Mouse (Mus musculus) liver, embryonic 16.5 days (tissue): ENCODE results near the gene Fancc. TPM values are rescaled to one million over a fixed set of nuclear protein-coding genes. Genes with fewer than 3 reads are reported as not detected.
"Not testable (repeated sequence)": the region's sequence is repeated elsewhere in the genome, so short reads cannot be mapped to it uniquely, and the experiment has no call there.

Experiments
- ATAC-seq: fragments of 200-750 bp; cut with Nextera tagmentation; 2 replicates; pipeline ENCODE4 v1.8.0; 2017; ENCODE audit warnings: low read depth, mild to moderate bottlenecking, moderate number of reproducible peaks, moderate library complexity
- H3K27ac ChIP-seq: fragments of 300-500 bp; sonication (generic); 2 replicates; pipeline ENCODE4 v1.5.1; 2014; ENCODE audit warnings: mild to moderate bottlenecking, low read length
- H3K27me3 ChIP-seq: fragments of 300-500 bp; sonication (generic); 2 replicates; pipeline ENCODE4 v1.6.1; 2014; ENCODE audit warnings: low read depth, low read length, mixed read lengths; ENCODE audit not compliant: control insufficient read depth, insufficient read depth
- H3K36me3 ChIP-seq: fragments of 300-500 bp; sonication (generic); 2 replicates; pipeline ENCODE4 v1.6.1; 2014; ENCODE audit warnings: mild to moderate bottlenecking; ENCODE audit not compliant: control insufficient read depth, insufficient read depth
- H3K4me1 ChIP-seq: fragments of 300-500 bp; sonication (generic); 2 replicates; pipeline ENCODE4 v1.6.1; 2014; ENCODE audit warnings: low read depth, low read length, mixed read lengths; ENCODE audit not compliant: control insufficient read depth
- H3K4me2 ChIP-seq: fragments of 300-500 bp; sonication (generic); 2 replicates; pipeline ENCODE4 v1.6.1; 2014; ENCODE audit warnings: low read depth, low read length, mixed read lengths
- H3K4me3 ChIP-seq: fragments of 300-500 bp; sonication (generic); 2 replicates; pipeline ENCODE4 v1.5.1; 2014; ENCODE audit warnings: low read depth, mild to moderate bottlenecking, low read length
- H3K9ac ChIP-seq: fragments of 300-500 bp; sonication (generic); 2 replicates; pipeline ENCODE4 v1.6.1; 2014; ENCODE audit warnings: low read depth, low read length
- H3K9me3 ChIP-seq: fragments of 300-500 bp; sonication (generic); replicated peaks from 2 replicates; pipeline ENCODE4 v1.6.1; 2016; ENCODE audit warnings: low read length; ENCODE audit not compliant: control insufficient read depth
- WGBS: fragments of 180-500 bp; shearing (Covaris S2); extraction: QIAGEN DNeasy Blood & Tissue Kit; methylation state at CpG from one replicate; pipeline ENCODE4 v1.1.7; 2014; ENCODE audit not compliant: insufficient replicate concordance; 5-methylcytosine and 5-hydroxymethylcytosine counted together
- polyA plus RNA-seq: library from polyadenylated mRNA; unstranded; fragments of >200 nt; fragmentation: Nextera tagmentation; extraction: Ambion mirVana; gene quantifications from 2 replicates; pipeline ENCODE4 v1.2.1, GENCODE M21; 2015

Gene Fancc
- polyA plus RNA-seq, 1 experiment from 2014 or later: 8.2 TPM

GRCm38 (mm10) chr13:63356558-63356957 lies 140.5 kb downstream of the Fancc start:
- Histone ChIP-seq H3K36me3 (no peaks in the 10 kb centered on the region), H3K27ac (no peak overlapping the region), H3K27me3 (no peaks in the 10 kb centered on the region), H3K9ac (no peak overlapping the region), H3K4me1 (no peaks in the 10 kb centered on the region), H3K4me2 (no peak overlapping the region), H3K4me3 (no peak overlapping the region), H3K9me3 (no peaks in the 10 kb centered on the region)
- WGBS: 22% methylated on average over 3 of the region's 3 CpGs
- no peak for ATAC-seq

GRCm38 (mm10) chr13:63356101-63356500 lies 141.0 kb downstream of the Fancc start:
- no peak overlapping the region for H3K27ac ChIP-seq
- H3K27me3 ChIP-seq: no peaks in the 10 kb centered on the region
- H3K9ac ChIP-seq: no peak overlapping the region
- no peaks in the 10 kb centered on the region for H3K36me3 ChIP-seq
- no peak overlapping the region for H3K4me2 ChIP-seq
- no peak overlapping the region for H3K4me3 ChIP-seq
- H3K9me3 ChIP-seq: no peaks in the 10 kb centered on the region
- no peaks in the 10 kb centered on the region for H3K4me1 ChIP-seq
- no peak for ATAC-seq
- WGBS: 88% methylated on average over 4 of the region's 4 CpGs

- H3K27ac ChIP-seq, H3K4me1 ChIP-seq, H3K4me3 ChIP-seq, ATAC-seq, H3K27me3 ChIP-seq, H3K36me3 ChIP-seq, H3K9ac ChIP-seq, H3K4me2 ChIP-seq, H3K9me3 ChIP-seq: not testable (repeated sequence)
- 66% methylated on average over 4 of the region's 4 CpGs for WGBS
Observed at GRCm38 (mm10) chr13:63353312-63353711, 143.8 kb downstream of the Fancc start.

GRCm38 (mm10) chr13:63350076-63350475 lies 147.0 kb downstream of the Fancc start:
- Histone ChIP-seq H3K4me2 (no peak overlapping the region), H3K9me3 (no peaks in the 10 kb centered on the region), H3K27ac (no peak overlapping the region), H3K4me3 (no peak overlapping the region), H3K27me3 (no peaks in the 10 kb centered on the region), H3K4me1 (no peaks in the 10 kb centered on the region), H3K9ac (no peak overlapping the region), H3K36me3 (no peaks in the 10 kb centered on the region)
- ATAC-seq: no peak
- WGBS: 77% methylated on average over 4 of the region's 4 CpGs

- Histone ChIP-seq H3K36me3 (no peaks in the 10 kb centered on the region), H3K4me2 (no peak overlapping the region), H3K9me3 (no peaks in the 10 kb centered on the region), H3K4me3 (no peak overlapping the region), H3K4me1 (no peaks in the 10 kb centered on the region), H3K9ac (no peak overlapping the region), H3K27me3 (no peaks in the 10 kb centered on the region), H3K27ac (no peak overlapping the region)
- ATAC-seq: no peak
- WGBS: 53% methylated on average over 2 of the region's 2 CpGs
Observed at GRCm38 (mm10) chr13:63347639-63348038, 149.4 kb downstream of the Fancc start.

GRCm38 (mm10) chr13:63345476-63346225 lies 151.4 kb downstream of the Fancc start:
- Histone ChIP-seq H3K9me3 (no peaks in the 10 kb centered on the region), H3K4me3 (no peak overlapping the region), H3K27me3 (no peaks in the 10 kb centered on the region), H3K4me1 (no peaks in the 10 kb centered on the region), H3K4me2 (no peak overlapping the region), H3K36me3 (no peaks in the 10 kb centered on the region), H3K27ac (no peak overlapping the region), H3K9ac (no peak overlapping the region)
- ATAC-seq: peak; percentile 39; the same call in 1 of the 2 replicates
- 64% methylated on average over 5 of the region's 5 CpGs for WGBS

- no peaks in the 10 kb centered on the region for H3K9me3 ChIP-seq
- no peak for ATAC-seq
- H3K27me3 ChIP-seq: no peaks in the 10 kb centered on the region
- H3K4me1 ChIP-seq: no peaks in the 10 kb centered on the region
- no peak overlapping the region for H3K9ac ChIP-seq
- H3K36me3 ChIP-seq: no peaks in the 10 kb centered on the region
- H3K4me3 ChIP-seq: no peak overlapping the region
- 91% methylated on average over 3 of the region's 3 CpGs for WGBS
- no peak overlapping the region for H3K4me2 ChIP-seq
- no peak overlapping the region for H3K27ac ChIP-seq
Observed at GRCm38 (mm10) chr13:63344481-63344880, 152.6 kb downstream of the Fancc start.

GRCm38 (mm10) chr13:63342781-63343180 lies 154.3 kb downstream of the Fancc start:
- H3K27ac ChIP-seq: no peak overlapping the region
- no peaks in the 10 kb centered on the region for H3K36me3 ChIP-seq
- 67% methylated on average over 2 of the region's 2 CpGs for WGBS
- H3K4me3 ChIP-seq: no peak overlapping the region
- H3K27me3 ChIP-seq: no peaks in the 10 kb centered on the region
- no peaks in the 10 kb centered on the region for H3K4me1 ChIP-seq
- no peak for ATAC-seq
- H3K9me3 ChIP-seq: no peaks in the 10 kb centered on the region
- H3K4me2 ChIP-seq: no peak overlapping the region
- H3K9ac ChIP-seq: no peak overlapping the region

GRCm38 (mm10) chr13:63339946-63340345 lies 157.1 kb downstream of the Fancc start:
- Histone ChIP-seq H3K36me3 (no peaks in the 10 kb centered on the region), H3K27ac (no peak overlapping the region), H3K9ac (no peak overlapping the region), H3K4me1 (no peaks in the 10 kb centered on the region; the same call in 1 of the 2 replicates), H3K9me3 (no peaks in the 10 kb centered on the region), H3K27me3 (no peaks in the 10 kb centered on the region), H3K4me2 (no peak overlapping the region), H3K4me3 (no peak overlapping the region)
- ATAC-seq: no peak
- 74% methylated on average over 4 of the region's 4 CpGs for WGBS
